Mouse (Mus musculus): ENCODE measurements around the gene Polr1d. TPM values are rescaled to one million over a fixed set of nuclear protein-coding genes. Genes with fewer than 3 reads are reported as not detected.
A peak's percentile ranks its signal among the peaks of the same experiment; 100 is the strongest.

The Polr1d gene
- total RNA-seq, 2 experiments from 2014 or later, result 131 to 133 TPM

DNA sequence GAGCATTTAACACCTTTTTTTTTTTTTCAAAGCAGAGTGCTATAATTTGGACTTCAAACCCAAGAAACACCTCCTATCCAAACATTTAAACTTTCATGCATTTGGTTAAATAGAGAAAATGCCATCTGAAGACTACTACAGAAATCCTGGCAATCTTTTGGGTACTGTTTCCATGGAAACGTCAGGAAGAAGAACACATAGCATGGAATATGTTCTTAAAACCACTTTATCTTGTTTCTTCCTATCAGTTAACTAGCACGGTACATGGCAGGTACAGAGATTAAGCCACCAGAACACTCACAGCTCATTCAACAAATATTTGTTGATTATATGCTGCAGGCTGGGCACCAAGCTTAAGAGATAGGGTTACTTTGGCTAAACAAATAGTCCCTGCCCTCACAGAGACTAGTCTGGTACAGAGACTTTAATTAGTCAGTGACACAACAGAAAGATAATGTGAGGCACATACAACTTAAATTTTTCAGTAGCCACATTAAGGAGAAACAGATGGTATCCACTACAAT lies 22.0 kb upstream of the Polr1d start:
- no peak for DNase-seq (ENCODE audit: low spot score in 2 of 2)

DNA sequence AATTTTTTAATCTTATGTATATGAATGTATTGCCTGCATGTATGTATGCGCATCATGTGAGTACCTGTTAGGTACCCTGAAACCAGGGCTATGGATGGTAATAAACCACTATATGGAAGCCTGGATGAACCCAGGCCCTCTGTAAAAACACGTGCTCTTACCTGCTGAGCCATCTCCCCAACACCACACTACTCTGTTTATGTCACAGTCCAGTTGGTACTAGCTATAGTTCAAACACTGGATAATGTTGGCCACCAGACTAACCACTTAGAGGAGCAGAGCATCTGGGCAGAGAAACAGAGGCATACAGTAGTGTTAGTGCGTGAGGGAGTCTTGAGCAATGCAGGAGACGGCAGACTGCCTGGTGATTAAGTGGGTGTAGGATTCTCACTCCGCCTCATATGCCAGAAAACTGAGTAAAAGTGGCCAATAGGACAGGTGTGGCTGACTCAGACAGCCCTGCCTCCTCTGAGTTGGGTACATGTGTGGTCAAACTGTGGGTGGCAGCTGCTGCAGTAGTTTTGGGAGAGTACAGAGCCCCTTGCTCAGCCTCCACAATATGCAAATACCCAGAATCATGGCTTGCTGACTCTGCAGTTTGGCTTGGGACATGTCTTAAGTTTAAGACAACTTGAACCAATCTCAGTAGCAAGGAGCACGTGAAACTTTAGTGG lies 21.1 kb upstream of the Polr1d start:
- no peak for DNase-seq (ENCODE audit: low spot score in 2 of 2)

DNA sequence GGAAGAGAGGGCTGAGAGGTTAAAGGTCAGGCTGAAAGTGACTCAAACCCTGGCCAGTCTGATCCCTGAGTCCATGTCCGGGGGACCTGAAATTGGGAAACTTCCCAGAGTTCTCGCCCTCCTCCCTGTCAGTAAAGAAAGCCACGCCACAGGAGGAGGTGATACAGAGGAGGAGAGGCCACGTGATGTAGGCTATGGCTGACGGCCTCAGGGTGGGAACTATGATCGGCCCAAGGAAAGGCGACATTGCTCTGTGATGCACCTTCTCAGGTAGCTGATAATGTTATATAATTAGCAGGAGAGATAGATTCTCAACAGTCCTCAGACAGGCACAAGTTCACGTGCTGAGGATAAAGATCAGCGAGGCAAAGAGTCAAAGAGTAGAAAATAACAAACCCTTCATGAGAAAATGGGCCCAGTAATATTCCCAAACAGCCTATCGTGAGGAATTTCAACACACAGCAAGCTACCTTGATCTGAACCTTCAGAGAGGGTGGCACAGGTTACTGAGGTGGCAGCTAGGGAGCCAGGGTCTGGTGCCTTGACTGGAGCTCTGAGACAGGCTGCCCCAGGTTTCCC lies 20.0 kb upstream of the Polr1d start:
- no peak for DNase-seq (ENCODE audit: low spot score in 2 of 2)

DNA sequence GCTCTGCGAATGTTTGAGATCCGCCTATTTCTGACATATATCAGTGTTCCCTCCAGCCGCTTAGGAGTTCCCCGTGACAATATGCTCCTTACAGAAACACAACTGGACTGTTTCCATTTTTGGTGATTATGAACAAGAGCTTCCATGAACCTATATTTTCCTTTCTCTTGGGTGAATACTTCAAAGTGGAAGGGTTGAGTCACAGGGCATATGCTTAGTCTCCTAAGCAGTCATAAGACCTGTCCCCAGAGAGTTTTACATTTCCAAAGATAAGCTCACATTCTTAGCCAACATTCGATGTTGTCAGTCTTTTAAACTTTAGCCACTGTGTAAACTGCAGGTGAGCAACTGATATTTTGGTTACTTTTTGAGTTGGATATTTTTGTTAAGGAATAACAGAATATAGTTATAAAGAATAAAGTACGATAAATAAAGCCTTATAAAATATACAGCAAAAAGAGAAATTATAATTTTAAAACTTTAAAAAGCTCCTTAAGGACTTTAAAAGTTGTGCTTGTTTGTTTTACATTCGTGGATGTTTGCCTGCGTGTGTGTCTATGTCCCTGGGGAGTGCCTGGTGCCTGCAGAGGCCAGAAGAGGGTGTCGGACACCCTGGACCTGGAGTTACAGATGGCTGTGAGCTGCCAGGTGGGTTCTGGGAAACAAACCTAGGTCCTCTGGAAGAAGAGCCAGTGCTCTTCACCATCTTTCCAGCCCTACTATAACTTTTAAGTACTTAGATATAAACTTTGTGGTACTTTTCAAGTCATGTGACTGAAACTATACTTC lies 19.0 kb upstream of the Polr1d start:
- DNase-seq (ENCODE audit: low spot score in 2 of 2), result no peak

DNA sequence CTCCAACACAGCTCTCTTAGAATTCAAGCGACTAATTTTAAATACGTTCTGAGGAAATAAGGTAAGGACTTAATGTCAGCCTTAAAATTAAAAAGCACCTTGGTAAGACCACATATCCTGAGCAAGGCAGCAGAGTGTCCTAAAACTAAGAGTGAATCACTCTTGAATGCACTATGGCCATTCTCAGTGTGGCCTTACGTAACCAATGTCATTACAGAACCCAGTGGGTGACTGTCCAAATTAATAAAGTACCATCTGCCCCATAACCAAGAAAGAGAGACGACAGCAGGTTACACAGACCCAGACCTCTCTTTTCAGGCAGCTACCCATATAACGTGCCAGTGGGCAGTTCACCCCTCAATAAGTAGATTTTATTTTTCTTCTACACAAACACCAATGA lies 18.2 kb upstream of the Polr1d start:
- no peak for DNase-seq (ENCODE audit: low spot score in 2 of 2)

DNA sequence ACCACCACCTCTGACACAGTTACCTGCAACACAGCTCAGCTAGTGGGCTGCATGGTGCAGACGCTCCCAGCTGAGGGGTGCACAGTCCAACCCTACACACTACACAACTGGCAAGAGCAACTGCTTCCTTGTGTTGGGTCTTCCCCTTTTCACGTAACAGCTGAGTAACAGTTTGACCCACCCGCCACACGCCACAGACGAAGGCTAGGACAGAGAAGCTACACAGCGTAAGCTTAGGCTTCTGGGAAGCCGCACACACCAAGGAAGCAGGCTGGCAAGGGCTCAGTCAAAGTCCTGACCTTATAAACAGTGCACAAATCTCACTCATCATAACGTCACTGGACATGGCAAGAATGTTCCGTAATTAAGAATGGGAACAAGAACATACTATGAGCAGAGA lies 17.5 kb upstream of the Polr1d start:
- no peak for DNase-seq (ENCODE audit: low spot score in 2 of 2)

DNA sequence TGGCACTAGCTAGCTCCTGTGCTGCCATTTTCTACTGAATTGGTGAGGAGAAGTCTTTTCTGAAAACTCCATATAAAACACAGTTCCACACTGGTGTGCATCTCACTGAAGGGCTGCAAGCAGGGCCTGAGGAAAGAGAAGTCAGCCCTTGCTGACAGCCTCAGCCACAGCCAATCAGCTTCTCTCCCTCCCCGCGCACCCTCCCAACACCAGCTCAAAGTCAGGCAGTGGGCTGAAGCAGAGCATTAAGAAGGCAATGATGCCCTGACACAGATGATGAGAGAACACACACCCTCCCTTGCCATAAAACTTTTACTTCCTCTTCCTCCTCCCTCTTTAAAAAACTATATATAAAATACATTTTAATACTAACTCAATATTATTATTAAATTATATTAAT lies 16.8 kb upstream of the Polr1d start:
- DNase-seq (ENCODE audit: low spot score in 2 of 2), result no peak

DNA sequence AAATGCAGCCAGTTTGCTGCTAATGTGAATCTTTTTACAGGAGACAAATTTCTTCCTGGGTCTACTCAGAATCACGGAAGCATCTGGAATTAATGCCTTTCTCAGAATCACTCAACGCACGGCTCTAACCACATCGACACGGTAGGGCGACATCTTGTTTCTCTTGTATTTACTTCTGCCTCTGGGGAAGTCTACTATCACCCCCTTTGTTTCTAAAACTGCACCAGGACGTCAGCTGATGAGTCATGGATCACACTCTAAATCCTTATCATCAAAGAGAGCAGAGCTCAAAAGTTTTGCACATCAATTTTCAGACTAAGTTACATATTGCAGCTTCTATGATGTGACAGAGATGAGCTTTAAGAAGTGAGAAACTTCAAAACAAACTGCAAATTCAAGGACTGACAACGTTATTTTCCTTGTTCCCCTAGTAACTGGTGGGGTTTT lies 13.6 kb upstream of the Polr1d start:
- DNase-seq (ENCODE audit: low spot score in 2 of 2), result no peak

DNA sequence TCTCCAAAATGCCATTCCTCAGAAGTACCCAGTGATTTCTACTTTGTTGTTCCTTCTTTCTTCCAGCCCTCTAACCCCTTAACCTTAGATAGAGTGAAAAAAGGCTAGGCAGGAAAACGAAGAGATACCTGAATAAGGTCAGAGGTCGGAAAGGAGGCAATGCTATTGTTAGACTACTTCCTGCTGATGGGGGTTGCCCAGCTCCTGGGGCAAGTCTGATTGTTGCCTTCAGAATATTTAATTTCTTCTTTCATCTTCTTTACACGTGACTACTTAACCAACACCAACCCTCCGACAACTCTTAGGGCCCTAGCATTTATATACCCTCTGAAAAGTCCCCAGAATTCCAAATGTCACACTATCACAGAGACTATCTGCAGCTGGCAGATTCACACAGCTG lies 10.7 kb upstream of the Polr1d start:
- DNase-seq (ENCODE audit: low spot score in 2 of 2), result no peak

DNA sequence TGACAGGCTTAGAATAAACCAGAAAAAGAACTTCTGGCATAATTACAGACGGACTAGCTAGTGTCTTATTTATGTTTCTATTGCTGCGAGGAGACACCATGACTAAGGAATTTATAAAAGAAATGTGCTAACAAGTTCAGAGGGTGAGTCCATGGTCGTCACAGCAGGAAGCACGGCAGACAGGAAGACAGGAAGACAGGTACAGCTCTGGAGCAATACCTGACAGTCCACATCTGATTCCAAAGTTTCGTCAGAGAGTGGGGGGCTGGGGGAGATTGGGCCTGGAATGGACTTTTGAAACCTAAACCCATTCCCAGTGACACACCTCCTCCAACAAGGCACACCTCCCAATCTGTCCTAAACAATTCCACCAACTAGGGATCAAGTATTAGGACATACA lies 9.9 kb upstream of the Polr1d start:
- DNase-seq (ENCODE audit: low spot score in 2 of 2), result no peak

DNA sequence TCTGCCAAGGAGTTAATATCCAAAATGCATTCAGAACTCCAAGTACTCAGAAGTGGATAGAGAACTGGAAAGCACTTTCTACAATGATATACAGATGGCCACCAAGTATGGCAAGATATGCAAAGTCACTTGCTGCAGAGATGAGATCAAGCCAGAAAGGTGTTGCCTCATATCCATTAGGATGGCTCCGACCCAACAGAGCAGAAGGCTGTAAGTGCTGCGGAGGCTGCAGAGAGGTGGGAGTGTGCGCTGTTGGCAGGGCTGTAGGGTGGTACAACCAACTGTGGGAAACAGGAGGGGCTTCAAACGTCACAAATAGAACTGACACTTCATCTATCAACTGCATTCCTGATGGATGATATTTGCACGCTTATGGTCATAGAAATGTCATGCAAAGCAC lies 8.0 kb upstream of the Polr1d start:
- no peak for DNase-seq (ENCODE audit: low spot score in 2 of 2)

DNA sequence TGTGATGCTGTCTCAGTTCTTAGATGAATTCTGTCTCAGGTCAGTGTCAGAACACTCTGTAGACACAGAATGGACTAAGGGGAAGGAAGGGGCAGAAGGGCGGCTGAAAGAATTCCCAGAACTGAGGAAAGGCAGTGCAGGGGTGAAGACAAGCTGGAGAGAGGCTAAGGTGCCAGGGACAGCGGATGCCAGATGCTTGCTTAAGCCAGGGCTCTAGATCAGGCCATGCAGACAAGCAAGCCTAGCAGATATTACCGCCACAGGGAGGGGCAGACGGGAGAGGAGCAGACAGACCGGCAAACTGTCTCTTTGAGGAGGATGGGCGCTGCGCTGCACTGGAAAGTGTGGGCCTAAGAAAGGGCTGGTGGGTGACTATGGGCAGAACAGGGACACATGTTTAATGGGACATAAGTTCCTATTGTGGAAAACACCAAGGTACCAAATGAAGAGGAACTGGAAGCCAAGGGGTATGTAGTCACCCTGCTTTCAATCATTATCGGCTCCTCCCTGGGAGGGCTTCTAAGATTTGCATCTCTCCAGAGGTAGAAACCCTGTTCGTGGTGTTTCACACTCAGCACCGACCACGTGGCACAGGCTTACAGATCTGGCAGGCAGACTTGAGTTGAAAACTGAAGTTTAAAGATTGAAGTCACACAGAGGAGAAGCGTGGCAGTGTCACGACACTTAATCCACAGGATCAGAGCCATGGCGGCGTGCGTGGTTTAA lies 5.9 kb upstream of the Polr1d start:
- DNase-seq (ENCODE audit: low spot score in 2 of 2), result no peak

DNA sequence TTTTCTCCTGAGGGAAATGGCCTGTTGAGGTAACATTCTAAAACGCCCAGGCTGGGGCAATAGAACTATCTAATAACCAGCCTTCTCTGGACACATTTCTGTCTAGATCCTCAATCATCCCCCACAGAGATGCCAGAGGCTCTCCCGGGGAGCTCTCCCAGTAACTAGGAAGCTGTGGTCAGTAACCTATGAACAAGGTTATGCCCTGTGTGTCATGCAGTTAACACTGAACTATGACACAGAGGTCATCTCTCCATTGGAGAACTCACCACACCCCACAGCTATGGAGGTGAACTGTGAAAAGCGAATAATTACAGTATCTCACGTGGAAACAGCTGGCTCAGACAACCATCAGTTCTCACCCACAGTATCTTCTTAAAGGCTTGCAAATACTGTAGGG lies 5.0 kb upstream of the Polr1d start:
- no peak for DNase-seq (ENCODE audit: low spot score in 2 of 2)

DNA sequence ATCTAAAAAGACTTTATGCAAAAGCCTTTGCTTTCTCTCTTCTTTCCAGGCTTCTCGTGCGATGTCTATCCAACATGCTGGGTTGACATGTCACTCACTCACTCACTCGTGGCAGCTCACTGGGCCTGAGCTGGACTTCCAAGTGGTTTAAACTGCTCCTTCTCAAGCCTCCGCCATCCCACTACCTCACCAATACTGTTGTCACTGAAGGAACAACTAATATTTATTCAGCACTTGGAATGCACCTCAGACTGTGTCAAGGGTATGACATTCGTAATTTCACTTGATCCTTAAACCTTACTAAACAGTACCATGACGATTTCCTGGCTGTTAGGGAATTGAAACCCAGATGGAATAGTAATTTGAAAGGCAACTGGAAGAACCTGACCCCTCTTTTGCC lies 3.0 kb upstream of the Polr1d start:
- no peak for DNase-seq (ENCODE audit: low spot score in 2 of 2)

DNA sequence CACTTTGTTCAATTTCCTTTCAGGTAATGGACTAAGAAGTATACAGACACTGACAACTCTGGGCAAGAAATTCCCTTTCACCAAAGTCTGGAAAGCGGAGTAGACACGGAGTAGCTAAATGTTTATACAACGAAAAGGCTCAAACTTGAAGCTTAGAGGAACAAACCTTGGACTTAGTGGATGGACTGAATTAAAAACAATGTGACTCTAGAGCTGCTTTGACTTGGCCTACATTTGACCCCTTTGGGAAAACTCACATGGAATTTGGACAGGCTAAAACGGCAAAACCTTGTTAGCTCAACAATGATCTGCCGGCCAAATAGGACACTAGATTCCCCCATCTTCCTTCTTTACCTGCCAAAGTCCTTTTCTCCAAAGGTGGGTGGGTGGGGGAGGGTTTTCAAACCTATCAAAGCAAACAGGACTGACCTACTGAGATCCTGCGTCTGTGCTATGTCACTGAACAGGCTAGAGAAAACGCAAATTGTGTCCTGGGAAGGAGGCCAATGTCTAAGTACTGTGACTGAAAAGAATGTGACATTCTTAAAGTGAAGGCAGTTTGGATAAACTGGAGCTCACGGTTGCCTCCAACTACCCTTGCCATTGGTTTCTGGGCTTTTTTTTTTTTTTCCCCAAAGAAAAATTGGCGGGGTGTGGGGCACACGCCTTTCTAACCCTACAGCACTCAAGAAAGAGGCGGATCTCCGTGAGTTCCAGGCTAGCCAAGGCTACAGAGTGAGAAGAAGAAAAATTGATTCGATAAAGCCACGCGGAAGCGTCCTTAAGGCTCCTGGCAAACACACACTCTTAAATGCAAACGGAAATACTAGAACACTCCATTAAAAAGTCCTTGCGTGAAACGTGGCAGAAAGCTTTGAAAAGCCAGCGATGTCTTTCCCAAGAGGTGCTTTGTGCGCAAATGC lies 1.5 kb upstream of the Polr1d start:
- DNase-seq (ENCODE audit: low spot score in 2 of 2), result no peak

DNA sequence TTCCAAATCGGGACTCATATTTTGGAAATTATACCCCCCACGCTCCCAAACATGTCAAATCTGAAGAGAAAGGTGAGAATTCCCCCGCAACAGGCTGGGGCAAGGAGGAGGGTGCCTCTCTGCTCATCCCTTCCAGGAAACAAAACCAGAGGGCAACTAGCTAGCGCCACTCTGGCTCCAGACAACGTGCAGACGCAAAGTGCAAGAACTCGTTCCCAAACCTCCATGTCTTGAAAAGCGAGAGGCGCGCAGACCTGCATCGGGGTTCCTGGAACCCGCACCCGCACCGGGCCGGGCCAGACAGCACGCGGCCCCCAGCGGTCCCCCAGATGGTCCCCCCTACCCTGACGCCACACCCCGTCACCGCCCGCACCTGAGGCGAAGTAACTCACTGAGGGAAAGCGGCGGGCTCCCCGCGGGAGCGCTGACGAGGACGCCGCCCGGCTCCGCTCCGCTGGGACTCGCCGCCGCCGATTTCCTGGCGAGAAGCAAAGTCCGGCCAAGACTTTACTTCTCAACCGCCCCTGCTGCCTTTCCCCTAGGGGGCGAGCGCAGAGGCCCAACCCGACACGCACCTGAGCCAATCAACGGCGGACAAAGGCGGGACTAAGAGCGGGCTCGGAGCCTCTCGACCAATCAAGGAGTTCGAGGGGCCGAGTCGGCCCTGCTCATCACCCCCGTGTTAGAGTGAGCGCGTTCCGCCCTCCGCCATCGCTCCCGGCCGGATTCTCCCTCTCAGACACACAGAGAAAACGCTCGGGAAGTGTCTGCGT lies 638 bp upstream of the Polr1d start, which contains the start of gene Lnx2:
Gene Lnx2 (minus strand): TSS at position 561 of the 773 bp plus-strand sequence.
- peak; percentile 90 to 95 for DNase-seq (ENCODE audit: low spot score in 2 of 2)

DNA sequence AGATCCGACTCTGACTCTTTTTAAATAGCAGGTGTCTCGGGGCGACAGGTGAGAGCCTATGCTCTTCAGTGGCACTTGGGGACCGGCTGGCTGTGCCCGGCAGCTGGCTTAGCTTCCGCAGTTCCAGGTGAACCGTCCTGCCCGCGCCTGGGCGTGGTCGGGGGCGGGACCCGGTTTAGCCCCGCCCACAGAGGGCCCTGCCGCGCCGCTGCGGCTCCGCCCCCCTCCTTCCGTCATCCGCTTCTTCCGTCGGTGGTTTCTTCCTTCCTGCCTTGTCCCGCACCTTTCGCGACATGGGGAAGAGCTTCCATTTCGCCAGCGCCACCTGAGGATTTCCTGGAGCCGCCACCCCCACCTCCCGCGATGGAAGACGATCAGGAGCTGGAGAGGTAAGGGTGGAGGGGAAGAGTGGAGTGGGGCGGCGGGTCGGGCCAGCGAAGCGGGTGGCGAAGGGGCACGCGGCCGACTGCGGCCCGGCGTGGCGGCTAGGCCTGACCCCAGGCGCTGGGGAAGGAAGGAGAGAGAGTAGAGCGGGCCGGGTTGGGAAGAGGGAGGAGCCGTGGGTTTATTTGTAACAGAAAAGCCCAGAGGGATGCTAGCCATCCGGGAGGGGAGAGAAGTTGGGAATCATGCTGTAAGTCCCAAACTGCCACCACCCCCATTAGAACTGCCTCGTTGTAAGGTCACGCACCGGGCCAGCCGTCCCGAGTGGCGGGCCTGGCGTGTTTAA lies 620 bp downstream of the Polr1d start:
- DNase-seq (ENCODE audit: low spot score in 2 of 2), result peak; percentile 86 to 88

DNA sequence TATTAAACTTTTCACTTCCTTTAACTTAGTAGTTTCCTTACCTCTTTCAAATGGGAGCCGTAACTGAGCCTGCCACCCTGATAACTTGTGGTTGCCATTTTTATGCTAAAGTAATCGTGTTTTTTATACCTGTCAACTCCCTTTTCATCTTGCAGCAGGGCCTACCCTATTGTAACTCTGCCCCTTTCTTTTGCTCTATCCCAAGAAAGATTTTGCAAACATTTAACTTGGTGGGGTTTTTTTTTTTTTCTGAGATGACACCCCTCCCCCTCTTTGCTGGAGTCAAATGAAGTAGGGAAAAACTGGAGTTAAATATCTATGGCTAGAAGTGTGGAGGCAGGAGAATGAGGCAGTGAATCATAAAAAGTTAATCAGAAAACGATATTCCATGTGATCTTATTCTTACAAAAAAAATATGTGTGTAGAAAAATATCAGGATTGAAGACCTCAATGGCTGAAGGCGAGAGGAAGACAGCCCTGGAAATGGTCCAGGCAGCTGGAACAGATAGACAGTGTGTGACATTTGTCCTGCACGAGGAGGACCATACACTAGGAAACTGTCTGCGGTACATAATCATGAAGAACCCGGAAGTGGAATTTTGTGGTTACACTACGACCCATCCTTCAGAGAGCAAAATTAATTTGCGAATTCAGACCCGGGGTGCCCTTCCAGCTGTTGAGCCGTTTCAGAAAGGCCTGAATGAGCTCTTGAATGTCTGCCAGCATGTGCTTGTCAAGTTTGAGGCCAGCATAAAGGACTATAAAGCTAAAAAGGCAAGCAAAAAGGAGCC lies 1.5 kb downstream of the Polr1d start:
- no peak for DNase-seq (ENCODE audit: low spot score in 2 of 2)
